Mouse (Mus musculus) embryonic facial prominence, embryonic 11.5 days (tissue): ENCODE measurements at regions not wholly inside any gene's neighbourhood (a gene's known extent, or its start where the extent isn't known, plus 50 kb on each side); places are given as distances from the start of the nearest gene placed in this dataset.

ENCODE experiments used
- ATAC-seq: fragments of 200-750 bp; cut with Nextera tagmentation; replicated peaks from 2 replicates; pipeline ENCODE4 v1.8.0; 2017; ENCODE audit warnings: low read depth; ENCODE audit not compliant: insufficient number of reproducible peaks, low FRiP score, low TSS enrichment
- DNase-seq: peaks from one replicate; pipeline ENCODE4 v3.0.0-alpha.2; 2015; ENCODE audit warnings: low spot score
- H3K27ac ChIP-seq: fragments of 300-500 bp; sonication (generic); replicated peaks from 2 replicates; pipeline ENCODE4 v1.5.1; 2014; ENCODE audit warnings: mild to moderate bottlenecking, low read depth, low read length, control low read depth
- H3K27me3 ChIP-seq: fragments of 300-500 bp; sonication (generic); 2 replicates; pipeline ENCODE4 v1.6.1; 2014; ENCODE audit warnings: mild to moderate bottlenecking, low read length, moderate library complexity, mixed read lengths; ENCODE audit not compliant: control insufficient read depth, insufficient read depth
- H3K36me3 ChIP-seq: fragments of 300-500 bp; sonication (generic); replicated peaks from 2 replicates; pipeline ENCODE4 v1.6.1; 2014; ENCODE audit warnings: low read depth, mild to moderate bottlenecking, low read length, moderate library complexity, mixed read lengths; ENCODE audit not compliant: control insufficient read depth, insufficient read depth
- H3K4me1 ChIP-seq: fragments of 300-500 bp; sonication (generic); 2 replicates; pipeline ENCODE4 v1.6.1; 2014; ENCODE audit warnings: low read length, mixed read lengths; ENCODE audit not compliant: control insufficient read depth, insufficient read depth
- H3K4me2 ChIP-seq: fragments of 300-500 bp; sonication (generic); 2 replicates; pipeline ENCODE4 v1.6.1; 2014; ENCODE audit warnings: low read depth, mild to moderate bottlenecking, control low read depth, low read length, moderate library complexity
- H3K4me3 ChIP-seq: fragments of 300-500 bp; sonication (generic); 2 replicates; pipeline ENCODE4 v1.5.1; 2014; ENCODE audit warnings: low read depth, low read length, control low read depth
- H3K9ac ChIP-seq: fragments of 300-500 bp; sonication (generic); replicated peaks from 2 replicates; pipeline ENCODE4 v1.6.1; 2014; ENCODE audit warnings: mild to moderate bottlenecking, control low read depth, low read length
- H3K9me3 ChIP-seq: fragments of 300-500 bp; sonication (generic); replicated peaks from 2 replicates; pipeline ENCODE4 v1.6.1; 2016; ENCODE audit warnings: mild to moderate bottlenecking, low read length, inconsistent platforms, mixed read lengths; ENCODE audit not compliant: control insufficient read depth
- WGBS: fragments of 180-500 bp; shearing (Covaris S2); extraction: QIAGEN DNeasy Blood & Tissue Kit; methylation state at CpG from one replicate; pipeline ENCODE4 v1.1.7; 2014; 5-methylcytosine and 5-hydroxymethylcytosine counted together

GRCm38 (mm10) chr10:53482919-53483318, 103.2 kb upstream of the Cep85l start:
- no peak for ATAC-seq
- no peak overlapping the region for H3K4me3 ChIP-seq
- no peaks in the 10 kb centered on the region for H3K27me3 ChIP-seq
- no peaks in the 10 kb centered on the region for H3K9me3 ChIP-seq
- 80% methylated on average over 3 of the region's 3 CpGs for WGBS
- H3K4me1 ChIP-seq, result no peaks in the 10 kb centered on the region
- H3K9ac ChIP-seq, result no peak overlapping the region
- H3K4me2 ChIP-seq, result no peak overlapping the region
- H3K27ac ChIP-seq, result no peak overlapping the region
- DNase-seq, result no peak
- H3K36me3 ChIP-seq, result no peaks in the 10 kb centered on the region

- Histone ChIP-seq H3K4me2 (no peak overlapping the region), H3K9ac (no peak overlapping the region), H3K27me3 (no peaks in the 10 kb centered on the region), H3K36me3 (no peaks in the 10 kb centered on the region), H3K27ac (no peak overlapping the region), H3K9me3 (peaks cover 3% of the 10 kb centered on the region; the same call in 1 of the 2 replicates), H3K4me1 (no peaks in the 10 kb centered on the region), H3K4me3 (no peak overlapping the region)
- WGBS, result 93% methylated on average over 3 of the region's 3 CpGs
- DNase-seq (no peak), ATAC-seq (no peak)
Measured at GRCm38 (mm10) chr10:53470200-53470599, 90.5 kb upstream of the Cep85l start.

- Histone ChIP-seq H3K4me2 (no peak overlapping the region), H3K4me1 (no peaks in the 10 kb centered on the region), H3K4me3 (no peak overlapping the region), H3K9me3 (peaks cover 3% of the 10 kb centered on the region; the same call in 1 of the 2 replicates), H3K27ac (no peak overlapping the region), H3K36me3 (no peaks in the 10 kb centered on the region), H3K9ac (no peak overlapping the region), H3K27me3 (no peaks in the 10 kb centered on the region)
- no peak for DNase-seq
- WGBS, result 100% methylated on average over 1 of the region's 1 CpGs
- no peak for ATAC-seq
Measured at GRCm38 (mm10) chr10:53469611-53470010, 89.9 kb upstream of the Cep85l start.

- no peak overlapping the region for H3K27ac ChIP-seq
- 87% methylated on average over 3 of the region's 3 CpGs for WGBS
Measured at GRCm38 (mm10) chr10:53468293-53468545, 88.5 kb upstream of the Cep85l start.

GRCm38 (mm10) chr10:53467472-53468292, 87.9 kb upstream of the Cep85l start:
- WGBS, result 79% methylated on average over 3 of the region's 3 CpGs
- no peak for ATAC-seq

More at GRCm38 (mm10) chr10:53468293-53468545, 88.5 kb upstream of the Cep85l start:
- Histone ChIP-seq H3K9me3 (peaks cover 3% of the 10 kb centered on the region; the same call in 1 of the 2 replicates), H3K4me3 (no peak overlapping the region), H3K4me2 (no peak overlapping the region), H3K9ac (no peak overlapping the region), H3K4me1 (no peaks in the 10 kb centered on the region), H3K36me3 (no peaks in the 10 kb centered on the region), H3K27me3 (no peaks in the 10 kb centered on the region)
- no peak for DNase-seq
- no peak for ATAC-seq

GRCm38 (mm10) chr10:53466851-53467250, 87.1 kb upstream of the Cep85l start:
- no peaks in the 10 kb centered on the region for H3K36me3 ChIP-seq
- H3K4me1 ChIP-seq, result no peaks in the 10 kb centered on the region
- H3K27me3 ChIP-seq, result no peaks in the 10 kb centered on the region
- H3K9ac ChIP-seq, result no peak overlapping the region
- H3K4me2 ChIP-seq, result no peak overlapping the region
- H3K27ac ChIP-seq, result no peak overlapping the region
- no peak for DNase-seq
- WGBS, result 68% methylated on average over 1 of the region's 1 CpGs
- H3K9me3 ChIP-seq, result peaks cover 3% of the 10 kb centered on the region; the same call in 1 of the 2 replicates
- no peak for ATAC-seq
- no peak overlapping the region for H3K4me3 ChIP-seq

More at GRCm38 (mm10) chr10:53467472-53468292, 87.9 kb upstream of the Cep85l start:
- H3K4me2 ChIP-seq, result no peak overlapping the region
- no peaks in the 10 kb centered on the region for H3K36me3 ChIP-seq
- peaks cover 3% of the 10 kb centered on the region; the same call in 1 of the 2 replicates for H3K9me3 ChIP-seq
- no peaks in the 10 kb centered on the region for H3K27me3 ChIP-seq
- DNase-seq, result no peak
- no peaks in the 10 kb centered on the region for H3K4me1 ChIP-seq
- H3K4me3 ChIP-seq, result no peak overlapping the region
- H3K9ac ChIP-seq, result no peak overlapping the region
- no peak overlapping the region for H3K27ac ChIP-seq

- Histone ChIP-seq H3K9ac (no peak overlapping the region), H3K27ac (no peak overlapping the region), H3K4me2 (no peak overlapping the region), H3K4me3 (no peak overlapping the region), H3K27me3 (no peaks in the 10 kb centered on the region), H3K36me3 (no peaks in the 10 kb centered on the region), H3K4me1 (no peaks in the 10 kb centered on the region), H3K9me3 (0 out of 2 replicates have a peak, but pooled peaks cover under 1% of the 10 kb centered on the region)
- no peak for DNase-seq
- 79% methylated on average over 6 of the region's 6 CpGs for WGBS
- no peak for ATAC-seq
Measured at GRCm38 (mm10) chr10:53466261-53466660, 86.5 kb upstream of the Cep85l start.

- Histone ChIP-seq H3K27ac (no peak overlapping the region), H3K4me3 (no peak overlapping the region), H3K9me3 (no peaks in the 10 kb centered on the region), H3K36me3 (no peaks in the 10 kb centered on the region), H3K4me1 (no peaks in the 10 kb centered on the region), H3K27me3 (no peaks in the 10 kb centered on the region), H3K9ac (no peak overlapping the region), H3K4me2 (no peak overlapping the region)
- no peak for ATAC-seq
- DNase-seq, result no peak
Measured at GRCm38 (mm10) chr10:53464581-53464980, 84.8 kb upstream of the Cep85l start.
